Mouse (Mus musculus) adrenal gland (tissue): ENCODE measurements around the gene Cadps2.

ENCODE experiments used
- intact Hi-C: fragments of 180-260 bp; cut with DNase I; formaldehyde crosslinking; loops from one replicate; pipeline ENCODE4 v1.15.1; 2025
- long read RNA-seq, 2 experiments: library from polyadenylated mRNA; unstranded; transcript quantifications; one replicate each; pipeline ENCODE4 v2.0.0; 2020; ENCODE audit warnings: borderline replicate concordance in 1 of 2; ENCODE audit not compliant: insufficient replicate concordance in 1 of 2

Cadps2 gene
- long read RNA-seq, experiment 1, partial matches to known transcripts: 1 of 2 reads
- long read RNA-seq, experiment 1, other reads (novel, unspliced or antisense): 1 of 2 reads
- long read RNA-seq, experiment 2, partial matches to known transcripts: 0 of 1 reads
- long read RNA-seq, experiment 2, other reads (novel, unspliced or antisense): 1 of 1 reads

- intact Hi-C loops: no loop called here
Measured at GRCm38 (mm10) chr6:23839009-23839811, at the start of gene Cadps2. TSS of gene Cadps2 (minus strand) at chr6:23839421.

- intact Hi-C loops: loop anchor here (5.0 to 10.0 kb wide), 2 partner anchors 129 to 392 kb away; no protein-coding TSS in a partner anchor
Measured at GRCm38 (mm10) chr6:23886418-23886817, 47.2 kb upstream of the Cadps2 start.

- intact Hi-C loops: no loop called here
Measured at GRCm38 (mm10) chr6:23876765-23877408, 37.7 kb upstream of the Cadps2 start.

GRCm38 (mm10) chr6:23876363-23876762, 37.1 kb upstream of the Cadps2 start:
- intact Hi-C loops: no loop called here

GRCm38 (mm10) chr6:23873812-23874211, 34.6 kb upstream of the Cadps2 start:
- intact Hi-C loops: no loop called here

- intact Hi-C loops: no loop called here
Measured at GRCm38 (mm10) chr6:23873231-23873630, 34.0 kb upstream of the Cadps2 start.

GRCm38 (mm10) chr6:23869971-23870370, 30.8 kb upstream of the Cadps2 start:
- intact Hi-C loops: no loop called here

- intact Hi-C loops: no loop called here
Measured at GRCm38 (mm10) chr6:23866298-23866697, 27.1 kb upstream of the Cadps2 start.

- intact Hi-C loops: no loop called here
Measured at GRCm38 (mm10) chr6:23853464-23853863, 14.2 kb upstream of the Cadps2 start.

- intact Hi-C loops: no loop called here
Measured at GRCm38 (mm10) chr6:23840001-23840400, 780 bp upstream of the Cadps2 start.

- intact Hi-C loops: no loop called here
Measured at GRCm38 (mm10) chr6:23838401-23839008, 716 bp downstream of the Cadps2 start.

- intact Hi-C loops: no loop called here
Measured at GRCm38 (mm10) chr6:23837631-23838030, 1.6 kb downstream of the Cadps2 start.

- intact Hi-C loops: no loop called here
Measured at GRCm38 (mm10) chr6:23837127-23837526, 2.1 kb downstream of the Cadps2 start.

- intact Hi-C loops: no loop called here
Measured at GRCm38 (mm10) chr6:23836694-23837093, 2.5 kb downstream of the Cadps2 start.

- intact Hi-C loops: no loop called here
Measured at GRCm38 (mm10) chr6:23835552-23835951, 3.7 kb downstream of the Cadps2 start.

- intact Hi-C loops: no loop called here
Measured at GRCm38 (mm10) chr6:23830741-23831140, 8.5 kb downstream of the Cadps2 start.

GRCm38 (mm10) chr6:23829338-23829737, 9.9 kb downstream of the Cadps2 start:
- intact Hi-C loops: no loop called here

GRCm38 (mm10) chr6:23821819-23822218, 17.4 kb downstream of the Cadps2 start:
- intact Hi-C loops: no loop called here

- intact Hi-C loops: no loop called here
Measured at GRCm38 (mm10) chr6:23810087-23810486, 29.1 kb downstream of the Cadps2 start.

GRCm38 (mm10) chr6:23809344-23809743, 29.9 kb downstream of the Cadps2 start:
- intact Hi-C loops: no loop called here

- intact Hi-C loops: no loop called here
Measured at GRCm38 (mm10) chr6:23805333-23805732, 33.9 kb downstream of the Cadps2 start.

- intact Hi-C loops: no loop called here
Measured at GRCm38 (mm10) chr6:23791822-23792221, 47.4 kb downstream of the Cadps2 start.
